Mouse (Mus musculus): ENCODE measurements around the gene Emid1. TPM values are rescaled to one million over a fixed set of nuclear protein-coding genes. Genes with fewer than 3 reads are reported as not detected.

Emid1 gene
- total RNA-seq (2014; rRNA removed) (15.0 and 15.7 TPM in 2 replicates), polyA plus RNA-seq (2015; fragmentation: Nextera tagmentation; extraction: Ambion mirVana) (22.7 and 24.2 TPM in 2 replicates)

- peak within 1 kb of the TSS; percentile 93 for H3K4me2 ChIP-seq (ENCODE audit: low read depth, low read length)
- no peaks in the 10 kb centered on the region for H3K36me3 ChIP-seq (ENCODE audit: insufficient read depth, low read length)
- WGBS = under 1% methylated on average over 42 of the region's 53 CpGs
- peak within 1 kb of the TSS; percentile 50 for H3K4me3 ChIP-seq (ENCODE audit: low read length)
- ATAC-seq = peak; percentile 38; the same call in 1 of the 2 replicates
- no peak for DNase-seq (ENCODE audit: low spot score)
- no peak for TF ChIP-seq CTCF (IDR thresholded peaks at IDR 0.05; ENCODE audit: low read depth)
- peak within 1 kb of the TSS; percentile 67 for H3K9ac ChIP-seq (replicated peaks; ENCODE audit: low read length)
- H3K27ac ChIP-seq = no peak within 1 kb of the TSS
- peaks cover 18% of the 10 kb centered on the region for H3K4me1 ChIP-seq (ENCODE audit: insufficient read depth, low read length)
- no peaks in the 10 kb centered on the region for H3K9me3 ChIP-seq (ENCODE audit: low read length)
- H3K27me3 ChIP-seq (ENCODE audit: insufficient read depth, low read length) = no peaks in the 10 kb centered on the region
These were observed at the start of gene Emid1 for GRCm38 (mm10) chr11:5151680-5152337. TSS of gene Emid1 (minus strand) at chr11:5152257.

- H3K9ac ChIP-seq (replicated peaks; ENCODE audit: low read length) = no peak overlapping the region
- 93% methylated on average over 2 of the region's 2 CpGs for WGBS
- H3K4me1 ChIP-seq (ENCODE audit: insufficient read depth, low read length) = no peaks in the 10 kb centered on the region
- no peak overlapping the region for H3K4me2 ChIP-seq (ENCODE audit: low read depth, low read length)
- H3K9me3 ChIP-seq (ENCODE audit: low read length) = no peaks in the 10 kb centered on the region
- no peak for TF ChIP-seq CTCF (IDR thresholded peaks at IDR 0.05; ENCODE audit: low read depth)
- H3K27ac ChIP-seq = no peak overlapping the region
- DNase-seq (ENCODE audit: low spot score) (no peak), ATAC-seq (no peak)
- no peak overlapping the region for H3K4me3 ChIP-seq (ENCODE audit: low read length)
- no peaks in the 10 kb centered on the region for H3K36me3 ChIP-seq (ENCODE audit: insufficient read depth, low read length)
- H3K27me3 ChIP-seq (ENCODE audit: insufficient read depth, low read length) = no peaks in the 10 kb centered on the region
These were observed 47.8 kb upstream of the Emid1 start for GRCm38 (mm10) chr11:5199879-5200278.

- no peak for ATAC-seq
These were observed 45.0 kb upstream of the Emid1 start for GRCm38 (mm10) chr11:5197068-5197467.

GRCm38 (mm10) chr11:5196583-5196982 is 44.5 kb upstream of the Emid1 start:
- DNase-seq (ENCODE audit: low spot score) (no peak), ATAC-seq (no peak)
- no peaks in the 10 kb centered on the region for H3K27me3 ChIP-seq (ENCODE audit: insufficient read depth, low read length)
- H3K4me3 ChIP-seq (ENCODE audit: low read length) = no peak overlapping the region
- no peaks in the 10 kb centered on the region for H3K36me3 ChIP-seq (ENCODE audit: insufficient read depth, low read length)
- no peak for TF ChIP-seq CTCF (IDR thresholded peaks at IDR 0.05; ENCODE audit: low read depth)
- no peaks in the 10 kb centered on the region for H3K9me3 ChIP-seq (ENCODE audit: low read length)
- no peak overlapping the region for H3K9ac ChIP-seq (replicated peaks; ENCODE audit: low read length)
- H3K4me1 ChIP-seq (ENCODE audit: insufficient read depth, low read length) = peaks cover 3% of the 10 kb centered on the region; the same call in 1 of the 2 replicates
- no peak overlapping the region for H3K27ac ChIP-seq
- 60% methylated on average over 7 of the region's 7 CpGs for WGBS
- H3K4me2 ChIP-seq (ENCODE audit: low read depth, low read length) = no peak overlapping the region

More at GRCm38 (mm10) chr11:5197068-5197467, 45.0 kb upstream of the Emid1 start:
- H3K4me2 ChIP-seq (ENCODE audit: low read depth, low read length) = no peak overlapping the region
- no peak overlapping the region for H3K9ac ChIP-seq (replicated peaks; ENCODE audit: low read length)
- no peaks in the 10 kb centered on the region for H3K27me3 ChIP-seq (ENCODE audit: insufficient read depth, low read length)
- 77% methylated on average over 5 of the region's 5 CpGs for WGBS
- no peak overlapping the region for H3K27ac ChIP-seq
- H3K9me3 ChIP-seq (ENCODE audit: low read length) = no peaks in the 10 kb centered on the region
- no peak for DNase-seq (ENCODE audit: low spot score)
- TF ChIP-seq CTCF (IDR thresholded peaks at IDR 0.05; ENCODE audit: low read depth) = no peak
- H3K4me1 ChIP-seq (ENCODE audit: insufficient read depth, low read length) = peaks cover 3% of the 10 kb centered on the region; the same call in 1 of the 2 replicates
- H3K4me3 ChIP-seq (ENCODE audit: low read length) = no peak overlapping the region
- no peaks in the 10 kb centered on the region for H3K36me3 ChIP-seq (ENCODE audit: insufficient read depth, low read length)

DNA sequence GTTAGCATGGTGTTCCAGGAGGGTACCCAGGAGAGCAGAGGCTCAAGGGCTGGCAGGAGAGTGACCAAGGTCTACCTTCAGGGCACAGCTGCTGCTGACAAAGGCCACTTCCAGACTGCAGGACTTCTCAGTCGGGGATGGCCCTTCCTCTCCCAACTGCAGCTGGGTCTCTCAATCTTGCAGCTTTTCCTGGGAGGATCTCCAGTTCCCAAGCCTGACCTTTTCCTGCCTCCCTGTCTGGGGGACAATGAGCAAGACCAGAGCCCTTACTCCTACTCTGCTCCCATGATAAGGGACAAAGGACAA is 41.5 kb upstream of the Emid1 start:
- Histone ChIP-seq H3K4me2 (ENCODE audit: low read depth, low read length) (no peak overlapping the region), H3K27ac (no peak overlapping the region), H3K4me3 (ENCODE audit: low read length) (no peak overlapping the region), H3K36me3 (ENCODE audit: insufficient read depth, low read length) (no peaks in the 10 kb centered on the region), H3K9me3 (ENCODE audit: low read length) (no peaks in the 10 kb centered on the region), H3K9ac (replicated peaks; ENCODE audit: low read length) (no peak overlapping the region), H3K4me1 (ENCODE audit: insufficient read depth, low read length) (peaks cover 11% of the 10 kb centered on the region; the same call in 1 of the 2 replicates), H3K27me3 (ENCODE audit: insufficient read depth, low read length) (no peaks in the 10 kb centered on the region)
- DNase-seq (ENCODE audit: low spot score) (no peak), ATAC-seq (no peak)
- TF ChIP-seq CTCF (IDR thresholded peaks at IDR 0.05; ENCODE audit: low read depth) = no peak
- WGBS = 91% methylated on average over 1 of the region's 1 CpGs

- Histone ChIP-seq H3K27ac (no peak overlapping the region), H3K4me1 (ENCODE audit: insufficient read depth, low read length) (peaks cover 11% of the 10 kb centered on the region; the same call in 1 of the 2 replicates), H3K4me3 (ENCODE audit: low read length) (no peak overlapping the region), H3K36me3 (ENCODE audit: insufficient read depth, low read length) (no peaks in the 10 kb centered on the region), H3K9ac (replicated peaks; ENCODE audit: low read length) (no peak overlapping the region), H3K9me3 (ENCODE audit: low read length) (no peaks in the 10 kb centered on the region), H3K4me2 (ENCODE audit: low read depth, low read length) (no peak overlapping the region), H3K27me3 (ENCODE audit: insufficient read depth, low read length) (no peaks in the 10 kb centered on the region)
- ATAC-seq (no peak), DNase-seq (ENCODE audit: low spot score) (no peak)
- WGBS = 86% methylated on average over 8 of the region's 8 CpGs
- TF ChIP-seq CTCF (IDR thresholded peaks at IDR 0.05; ENCODE audit: low read depth) = no peak
These were observed 41.0 kb upstream of the Emid1 start for GRCm38 (mm10) chr11:5192840-5193575.

Data from hindbrain, postnatal 0 days (tissue).